Mouse (Mus musculus) large intestine, adult 2 months (tissue): ENCODE measurements at regions not wholly inside any gene's neighbourhood (a gene's known extent, or its start where the extent isn't known, plus 50 kb on each side); places are given as distances from the start of the nearest gene placed in this dataset.

ENCODE experiments used
- DNase-seq: peaks from one replicate; pipeline ENCODE4 v3.0.0-alpha.2; 2012; ENCODE audit warnings: low read depth, low spot score
- WGBS: fragments of 180-500 bp; shearing (Covaris S2); methylation state at CpG from one replicate; pipeline ENCODE4 v1.1.7; 2018; 5-methylcytosine and 5-hydroxymethylcytosine counted together

DNA sequence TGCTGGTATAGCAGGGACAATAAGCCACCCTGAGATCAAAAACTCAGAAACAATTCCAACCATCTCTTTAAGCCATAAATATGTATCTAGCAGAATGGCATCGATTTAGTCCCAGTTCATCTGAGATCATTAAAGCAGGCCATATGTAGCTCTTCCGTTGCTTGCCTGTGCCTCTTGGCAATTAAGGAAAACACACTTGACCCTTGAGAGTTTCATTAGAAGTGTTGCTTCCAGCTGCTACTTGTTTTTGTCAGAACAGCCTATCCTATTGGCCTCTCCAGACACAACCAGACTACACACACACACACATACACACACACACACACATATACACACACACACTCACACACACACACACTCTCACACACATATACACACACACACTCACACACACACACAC, 71.5 kb upstream of the Actbl2 start:
- 82% methylated on average over 2 of the region's 2 CpGs for WGBS
- no peak for DNase-seq

DNA sequence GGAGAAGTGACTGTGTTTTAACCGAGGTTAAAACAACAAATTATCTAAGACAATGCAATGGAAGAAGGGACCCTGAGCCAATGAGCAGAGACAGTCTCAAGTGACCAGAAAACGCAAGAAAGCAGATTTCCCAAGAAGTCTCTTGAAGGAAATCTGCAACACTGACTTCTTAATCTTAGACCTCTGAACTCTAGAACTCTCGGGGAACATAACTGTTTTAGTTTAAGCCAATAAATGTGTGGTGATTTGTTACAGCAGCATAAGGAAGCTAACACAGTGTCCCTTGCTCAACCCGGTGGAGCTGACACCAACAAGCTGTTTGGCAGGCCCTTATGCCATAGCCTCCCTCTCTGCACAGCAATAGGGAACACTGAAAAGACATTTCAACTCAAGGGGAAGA, 69.0 kb upstream of the Actbl2 start:
- WGBS: 64% methylated on average over 4 of the region's 4 CpGs
- DNase-seq: no peak

DNA sequence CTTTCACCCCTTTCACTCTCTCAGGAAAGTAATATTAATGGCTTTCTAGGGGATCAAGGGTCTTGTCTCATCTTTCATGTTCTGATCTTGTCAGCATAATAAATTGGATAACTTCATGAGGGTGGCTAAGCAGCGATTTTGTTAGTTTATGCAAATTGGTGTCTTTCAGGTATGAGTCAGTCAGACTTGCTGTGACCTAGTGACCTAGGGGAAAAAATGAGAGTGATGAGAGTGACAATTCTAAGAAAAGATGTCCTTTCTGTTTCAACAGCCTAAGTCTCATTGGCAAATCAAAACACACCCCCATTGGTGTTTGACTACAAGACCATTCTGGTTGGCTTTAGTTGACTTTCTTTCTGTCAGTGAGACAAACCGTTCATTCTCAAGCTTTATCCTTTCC, 68.0 kb upstream of the Actbl2 start:
- DNase-seq: no peak
- WGBS: 90% methylated on average over 2 of the region's 2 CpGs

DNA sequence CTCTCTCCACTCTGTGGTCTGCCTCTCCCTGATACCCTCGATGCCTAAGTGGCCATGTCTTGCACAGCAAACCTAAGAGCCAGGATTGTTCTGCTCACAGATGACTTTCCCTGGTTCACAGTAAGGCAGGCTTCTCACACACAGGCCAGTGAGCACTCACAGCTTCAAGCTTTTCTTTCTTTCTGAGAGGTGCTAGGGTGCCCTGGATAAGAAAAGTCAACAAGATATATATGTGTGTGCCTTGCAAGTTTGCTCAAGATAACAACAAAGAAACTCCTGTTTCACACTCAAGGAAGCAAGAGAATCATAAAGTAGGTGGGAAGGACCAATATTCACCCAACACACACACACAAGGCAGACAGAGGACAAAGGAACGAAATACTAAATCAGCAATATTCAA, 60.9 kb upstream of the Actbl2 start:
- 39% methylated on average over 2 of the region's 2 CpGs for WGBS
- no peak for DNase-seq

DNA sequence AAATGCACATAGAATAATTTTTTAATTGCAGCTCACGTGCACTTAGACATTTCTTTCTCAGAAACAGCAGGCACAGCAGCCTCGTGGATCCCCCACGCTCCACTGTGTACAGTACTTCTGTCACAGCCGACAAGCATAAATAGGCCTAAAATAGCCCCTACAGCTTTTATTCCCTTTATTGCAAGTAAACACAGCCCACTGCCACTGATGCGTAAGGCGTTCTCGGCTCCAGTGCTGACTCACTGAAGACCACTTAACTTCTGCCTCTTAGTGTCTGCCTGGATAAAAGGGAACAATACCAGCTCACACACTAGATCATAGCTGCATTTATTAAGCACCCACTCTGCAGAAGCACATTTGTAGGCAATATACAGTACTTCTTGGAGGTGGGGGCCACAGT, 60.5 kb upstream of the Actbl2 start:
- DNase-seq: no peak
- WGBS: 21% methylated on average over 7 of the region's 7 CpGs

DNA sequence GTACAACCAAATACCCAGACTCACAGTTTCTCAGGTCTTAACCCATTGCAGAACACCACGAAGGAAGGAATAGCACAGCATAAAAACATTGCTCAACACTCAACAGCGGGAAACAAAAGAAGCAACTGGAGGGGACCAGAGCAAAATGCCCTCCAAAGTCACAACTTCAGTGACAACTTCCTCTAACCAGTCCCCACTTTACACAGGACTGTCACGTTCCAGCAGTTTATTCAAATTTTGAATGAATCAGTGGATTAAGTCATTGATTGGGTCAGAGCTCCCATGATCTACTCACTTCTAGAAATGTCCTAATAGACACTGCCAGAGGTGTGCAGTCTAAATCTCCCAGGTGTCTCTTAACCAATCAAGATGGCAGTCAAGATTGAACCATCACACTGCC, 53.3 kb upstream of the Actbl2 start:
- DNase-seq: no peak
- WGBS: 85% methylated on average over 3 of the region's 3 CpGs

DNA sequence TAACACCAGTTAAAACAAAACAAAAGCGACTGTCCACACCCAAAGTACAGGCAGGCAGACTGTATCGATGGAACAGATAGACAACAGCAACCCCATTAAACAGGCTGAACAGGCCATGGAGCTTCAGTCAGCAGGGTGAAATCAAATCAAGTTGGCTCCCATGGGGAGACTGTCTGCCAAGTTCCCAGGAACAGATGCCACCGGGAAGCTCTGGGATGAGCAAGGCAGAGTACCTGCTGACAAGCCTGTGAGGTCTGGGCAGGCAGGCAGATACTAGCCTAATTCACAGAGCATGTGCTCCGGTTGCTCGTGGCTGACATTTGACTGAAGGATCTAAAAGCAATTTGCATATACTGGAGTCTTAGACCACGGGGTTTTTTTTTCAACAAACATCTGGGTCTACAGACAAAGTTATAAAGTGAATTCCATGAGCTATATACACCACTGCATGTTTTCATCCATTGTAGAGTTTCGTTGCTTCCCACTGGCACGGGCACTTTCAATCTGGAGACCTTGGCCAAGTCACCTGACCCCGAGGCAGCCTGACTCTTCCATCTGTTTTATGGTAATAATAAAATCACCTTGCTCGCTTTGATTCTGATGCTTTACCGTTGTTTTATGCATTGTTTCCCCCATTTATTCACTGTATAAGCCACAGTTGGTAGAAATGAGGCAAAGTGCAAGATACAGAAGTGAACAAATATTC, 50.1 kb upstream of the Actbl2 start:
- 52% methylated on average over 11 of the region's 11 CpGs for WGBS
- DNase-seq: no peak
